Mouse (Mus musculus) cerebral cortex, adult 2 months (tissue): ENCODE data around the gene Col6a6.

ENCODE experiments used
- WGBS: fragments of 180-500 bp; shearing (Covaris S2); methylation state at CpG from one replicate; pipeline ENCODE4 v1.1.7; 2018; 5-methylcytosine and 5-hydroxymethylcytosine counted together

The Col6a6 gene

DNA sequence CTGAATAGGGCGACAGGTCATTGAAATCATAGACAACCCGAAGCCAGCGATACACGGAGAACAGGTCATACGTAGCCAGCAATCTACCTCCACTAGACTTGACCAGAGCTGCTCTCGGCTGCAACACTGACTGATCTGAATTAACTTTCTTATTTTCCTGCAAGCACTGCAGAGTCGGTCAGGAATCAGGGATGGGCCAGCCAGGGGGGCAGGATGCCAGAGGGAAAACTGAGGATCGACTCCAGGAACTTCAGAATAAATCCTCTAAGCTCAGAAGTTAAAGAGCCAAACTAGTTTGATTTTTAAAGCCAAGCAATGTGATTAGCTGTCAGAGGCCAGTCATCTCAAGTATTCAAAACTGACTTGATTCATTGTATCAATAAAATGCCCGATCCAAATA, 88.5 kb downstream of the Col6a6 start:
- 88% methylated on average over 9 of the region's 9 CpGs for WGBS

DNA sequence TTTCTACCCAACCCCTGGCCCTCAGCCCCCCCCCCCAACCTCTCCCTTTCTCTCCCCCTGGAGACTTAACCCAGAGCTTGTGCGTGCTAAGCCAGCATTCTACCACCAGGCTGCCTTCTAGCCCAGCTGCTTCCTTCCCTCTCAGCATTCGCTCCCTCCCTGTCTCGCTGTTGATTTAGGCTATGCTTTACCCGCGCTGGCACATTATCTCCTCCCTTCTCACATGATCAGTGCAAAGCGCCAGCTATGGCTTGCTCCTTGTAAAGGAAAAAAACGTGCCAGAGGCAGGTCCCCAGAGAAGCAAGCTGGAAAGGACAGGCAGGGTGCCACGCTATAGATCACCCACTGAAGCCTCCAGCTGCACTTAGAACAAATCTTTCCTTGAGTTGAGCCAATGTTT, 90.5 kb downstream of the Col6a6 start:
- 32% methylated on average over 8 of the region's 8 CpGs for WGBS

DNA sequence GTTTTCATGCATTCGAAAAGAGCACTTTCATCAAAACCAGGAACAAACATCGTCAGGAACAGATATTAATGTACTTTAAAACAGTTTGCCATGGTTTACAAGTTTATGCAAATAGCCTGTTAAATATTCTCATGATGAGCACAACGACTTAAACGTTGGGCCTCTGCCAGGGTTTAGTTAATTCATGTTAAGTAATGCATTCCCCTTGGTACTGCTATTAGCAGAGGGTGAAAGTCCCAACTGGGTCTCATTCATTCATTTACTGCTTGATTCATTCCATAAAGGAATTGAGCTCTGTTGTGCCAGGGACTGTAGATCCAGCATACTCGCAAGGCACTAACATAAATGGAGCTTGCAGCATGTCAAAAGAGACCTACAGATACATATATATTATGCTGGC, 92.8 kb downstream of the Col6a6 start:
- WGBS = 55% methylated on average over 5 of the region's 5 CpGs

DNA sequence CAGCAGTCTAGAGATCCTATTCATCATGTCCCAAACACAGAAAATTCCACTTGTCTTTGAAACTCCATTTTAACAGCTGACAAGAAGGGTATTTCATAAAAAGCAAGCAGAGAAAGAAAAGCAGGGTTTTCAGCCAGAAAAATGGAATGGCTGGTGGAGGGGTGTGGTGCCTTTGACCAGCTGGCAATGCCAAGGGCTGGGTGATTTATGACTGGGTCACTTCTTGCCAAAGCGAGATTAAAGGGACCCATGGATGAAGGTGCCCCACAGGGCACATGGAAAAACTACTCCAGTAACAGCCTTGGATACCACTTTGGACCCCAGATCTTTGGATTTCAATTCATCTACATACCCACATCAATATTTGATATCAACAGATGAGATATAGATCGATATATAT, 93.3 kb downstream of the Col6a6 start:
- 80% methylated on average over 2 of the region's 2 CpGs for WGBS

DNA sequence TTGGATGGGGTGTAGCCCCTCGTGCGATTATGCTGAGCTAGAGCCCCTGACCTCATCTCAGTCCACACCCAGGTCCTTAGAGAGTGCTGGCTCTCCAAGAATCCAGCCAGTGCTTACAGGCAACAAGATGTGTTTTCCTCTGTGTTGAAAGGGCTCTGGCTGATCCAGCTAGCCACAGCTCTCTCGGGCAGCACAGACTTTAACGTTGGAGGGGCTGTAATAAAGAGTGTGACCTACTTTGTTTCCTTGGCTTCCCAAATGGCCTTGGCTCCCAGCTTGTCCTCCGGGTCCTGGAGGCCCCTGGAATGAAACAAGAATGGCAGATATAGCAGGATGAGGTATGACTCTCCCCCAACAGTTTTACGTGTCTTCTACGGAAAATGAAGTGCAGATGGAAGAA, 96.0 kb downstream of the Col6a6 start:
- 75% methylated on average over 7 of the region's 7 CpGs for WGBS

DNA sequence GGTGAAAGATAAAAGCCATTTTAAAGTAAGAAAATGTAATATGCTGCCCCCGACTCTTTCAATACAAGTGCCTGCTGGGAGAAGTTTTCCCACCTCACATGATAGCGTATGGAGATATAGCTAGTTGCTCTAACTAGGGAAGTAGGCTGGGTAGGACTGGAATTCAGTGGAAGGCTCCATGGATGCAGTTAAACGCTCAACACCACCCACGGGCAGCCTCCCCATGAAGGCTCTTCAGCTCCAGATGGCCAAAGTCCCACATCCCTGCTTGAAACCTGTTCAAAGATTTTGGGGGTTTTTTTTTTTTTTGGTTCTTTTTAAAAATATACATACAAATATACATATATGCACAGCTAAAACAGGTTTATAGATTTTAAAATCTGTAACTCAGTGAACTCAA, 107.5 kb downstream of the Col6a6 start:
- 52% methylated on average over 4 of the region's 4 CpGs for WGBS

DNA sequence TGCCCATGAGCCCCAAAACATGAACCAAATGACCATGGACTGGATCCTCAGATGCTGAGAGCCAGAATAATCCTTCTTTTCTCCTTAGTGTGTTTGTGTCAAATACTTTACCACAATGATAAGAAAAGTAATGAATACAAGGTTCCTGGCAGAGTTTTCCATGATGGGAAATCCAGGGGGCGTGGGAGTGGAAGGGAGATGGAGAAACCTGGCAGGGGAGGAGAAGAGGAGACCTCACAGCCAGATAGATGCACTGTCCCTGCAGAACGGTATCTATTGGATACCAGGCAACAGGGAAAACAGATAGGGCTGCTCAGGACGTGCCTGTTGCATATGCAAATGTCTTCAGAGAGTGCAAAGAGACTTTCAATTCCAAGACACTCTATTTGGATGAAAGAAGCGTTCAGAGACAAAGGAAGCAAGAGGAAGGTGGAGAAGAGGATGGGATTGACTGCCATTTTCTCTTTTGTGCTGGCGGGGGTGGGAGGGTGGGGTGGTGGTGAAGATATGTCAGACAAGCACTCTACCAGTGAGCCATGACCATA, 108.0 kb downstream of the Col6a6 start:
- 38% methylated on average over 5 of the region's 5 CpGs for WGBS

DNA sequence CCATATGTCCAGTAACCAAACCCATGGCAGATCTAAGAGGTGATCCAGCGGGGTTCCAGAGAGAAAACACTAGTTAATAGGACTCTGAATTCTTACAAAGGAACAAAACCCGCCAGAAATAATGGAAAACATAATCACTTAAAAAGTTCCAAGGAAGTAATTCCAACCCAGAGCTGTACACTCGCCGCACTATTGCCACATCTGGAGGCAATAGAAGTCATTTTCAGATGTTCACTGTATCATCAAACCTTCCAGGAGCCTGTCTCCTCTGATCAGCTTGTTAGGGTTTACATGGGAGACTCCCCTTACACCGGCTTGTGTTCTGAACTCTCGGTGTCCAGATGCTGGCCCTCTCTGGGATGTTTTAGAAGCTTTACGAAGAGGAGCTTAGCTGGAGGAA, 108.6 kb downstream of the Col6a6 start:
- WGBS = 79% methylated on average over 7 of the region's 7 CpGs

DNA sequence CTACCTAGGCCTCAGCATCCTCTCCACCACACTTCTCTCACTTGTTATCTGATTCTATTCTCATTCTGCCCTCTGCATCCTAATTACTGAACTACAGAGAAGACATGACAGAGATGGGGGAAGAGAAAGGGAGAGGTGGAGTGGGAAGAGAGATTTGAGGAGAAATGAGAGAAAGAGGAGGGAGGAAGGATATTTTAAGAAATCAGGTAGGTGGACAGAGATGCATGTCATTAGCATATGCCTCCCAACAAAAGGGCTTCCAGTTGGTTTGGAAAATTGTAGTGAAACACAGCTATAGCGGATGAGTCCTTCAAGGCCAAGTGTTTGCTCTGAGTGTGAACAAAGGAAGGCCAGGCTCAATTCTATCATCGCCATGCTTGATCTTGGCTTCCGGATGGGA, 115.9 kb downstream of the Col6a6 start:
- 64% methylated on average over 3 of the region's 3 CpGs for WGBS

DNA sequence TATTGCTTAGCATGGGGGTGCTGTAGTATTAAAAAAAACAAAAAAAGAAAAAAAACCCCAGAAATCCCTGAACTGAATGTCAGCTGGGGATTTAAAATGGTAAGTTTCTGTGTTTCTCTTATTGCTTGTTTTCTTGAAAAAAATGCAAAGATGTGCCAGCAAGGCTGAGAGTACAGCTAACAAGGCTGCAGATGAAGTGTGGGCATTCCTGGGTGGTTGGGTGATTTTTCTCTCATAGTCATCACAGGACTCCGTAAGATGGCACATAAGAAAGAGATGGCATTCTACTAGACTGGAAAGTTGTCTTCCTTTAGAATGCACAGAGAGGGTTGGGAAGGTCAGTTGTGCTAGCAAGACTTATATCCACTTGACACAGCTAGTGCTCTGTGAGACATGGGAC, 122.9 kb downstream of the Col6a6 start:
- 54% methylated on average over 1 of the region's 1 CpGs for WGBS

DNA sequence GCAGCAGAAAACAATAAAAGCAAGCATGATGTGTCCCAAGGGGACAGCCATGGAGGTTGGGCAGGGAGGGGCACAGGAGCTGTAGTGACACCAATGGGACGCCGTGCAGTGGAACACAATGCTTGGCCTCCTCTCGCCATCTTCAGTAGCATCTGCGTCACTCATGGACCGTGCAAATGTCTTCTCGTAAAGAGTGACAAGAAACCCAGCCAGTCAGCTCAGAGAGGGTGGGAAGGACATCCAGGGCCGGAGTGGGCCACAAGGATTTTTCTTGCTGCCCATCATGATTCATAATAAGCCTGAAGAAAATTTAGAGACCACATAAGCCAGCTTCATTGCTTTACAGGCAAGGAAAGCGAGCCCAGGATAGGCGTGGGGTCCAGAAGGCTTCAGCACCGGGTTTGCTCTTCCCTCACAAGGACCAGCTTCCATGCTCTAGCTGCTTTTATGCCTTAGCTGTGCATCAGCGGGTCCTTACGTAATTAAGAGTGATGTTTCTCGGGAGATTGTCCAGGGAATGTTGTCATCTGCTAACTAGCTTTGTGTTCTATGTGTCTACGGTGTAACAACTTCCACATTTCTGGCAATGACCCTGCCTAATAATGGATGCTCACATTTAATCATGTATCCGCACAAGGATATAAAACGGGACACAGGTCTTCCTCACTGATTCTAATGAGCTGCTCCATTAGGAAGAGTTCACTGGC, 123.6 kb downstream of the Col6a6 start:
- WGBS = 73% methylated on average over 16 of the region's 16 CpGs

DNA sequence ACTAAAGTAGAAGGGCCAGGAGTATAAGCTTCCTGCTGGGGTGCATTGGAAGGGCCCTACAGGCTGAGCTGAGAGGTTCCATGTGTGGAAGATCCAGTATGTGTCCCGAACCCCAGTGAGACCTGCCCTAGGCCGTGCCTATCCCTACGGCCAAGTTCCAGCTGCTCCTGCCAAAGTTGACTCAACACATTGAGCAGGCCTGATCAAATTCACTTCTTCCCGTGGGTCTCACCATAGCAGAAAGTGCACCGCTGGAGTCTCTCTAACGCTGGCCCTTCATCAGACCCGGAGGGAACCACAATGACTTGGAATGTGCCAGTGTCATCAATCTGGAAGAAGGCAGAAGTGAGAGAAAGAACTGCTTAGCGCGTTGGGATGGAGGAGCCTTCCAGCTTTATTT, 126.0 kb downstream of the Col6a6 start:
- 83% methylated on average over 9 of the region's 9 CpGs for WGBS

DNA sequence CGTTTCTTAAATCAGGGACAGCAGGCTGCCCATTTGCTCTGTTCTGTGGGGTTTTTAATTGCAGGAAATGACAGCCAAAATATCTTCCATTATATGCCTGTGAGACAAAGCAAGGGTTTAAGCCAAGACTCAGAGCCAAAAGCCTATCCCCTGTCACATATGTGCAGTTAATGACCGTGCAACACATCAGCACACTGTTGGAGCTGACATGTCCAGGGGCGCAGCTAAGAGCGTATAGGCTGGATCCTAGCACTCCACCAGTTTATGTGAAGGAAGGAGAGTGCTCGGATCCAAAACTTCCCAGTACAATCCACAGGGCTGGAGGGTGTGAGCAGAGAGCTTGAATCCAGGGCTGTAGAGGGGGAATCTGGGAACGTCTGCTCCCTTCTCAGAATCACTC, 127.3 kb downstream of the Col6a6 start:
- WGBS = 84% methylated on average over 6 of the region's 6 CpGs

DNA sequence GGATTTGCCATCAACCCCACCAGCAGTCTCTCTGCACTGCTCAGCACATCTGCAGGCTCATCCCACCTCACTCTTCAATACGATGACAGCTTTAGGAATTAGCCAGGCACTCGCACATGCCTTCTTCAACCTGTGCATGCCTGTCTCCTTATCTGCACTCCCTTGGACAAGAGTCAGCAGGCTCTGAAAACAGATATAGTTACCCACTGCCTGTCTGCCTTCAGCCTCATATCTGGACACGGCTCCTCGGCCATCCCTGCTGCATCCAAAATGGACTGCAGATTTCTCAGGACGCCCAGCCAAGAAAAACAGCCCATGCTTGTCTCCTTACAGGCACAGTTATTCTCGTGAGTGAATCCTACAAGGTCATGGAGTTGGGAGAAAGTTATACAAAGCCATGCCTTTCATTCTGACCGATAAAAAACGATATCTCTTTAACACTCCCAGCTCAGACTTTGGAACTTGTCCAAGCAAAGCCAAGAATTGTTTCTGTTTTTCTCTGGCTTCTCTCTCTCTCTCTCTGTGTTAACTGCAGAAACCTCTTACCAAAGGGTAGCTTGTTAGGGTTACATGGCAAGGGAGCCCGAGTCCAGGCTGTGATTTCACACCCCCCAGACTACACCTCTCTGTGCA, 130.1 kb downstream of the Col6a6 start:
- 35% methylated on average over 9 of the region's 9 CpGs for WGBS

DNA sequence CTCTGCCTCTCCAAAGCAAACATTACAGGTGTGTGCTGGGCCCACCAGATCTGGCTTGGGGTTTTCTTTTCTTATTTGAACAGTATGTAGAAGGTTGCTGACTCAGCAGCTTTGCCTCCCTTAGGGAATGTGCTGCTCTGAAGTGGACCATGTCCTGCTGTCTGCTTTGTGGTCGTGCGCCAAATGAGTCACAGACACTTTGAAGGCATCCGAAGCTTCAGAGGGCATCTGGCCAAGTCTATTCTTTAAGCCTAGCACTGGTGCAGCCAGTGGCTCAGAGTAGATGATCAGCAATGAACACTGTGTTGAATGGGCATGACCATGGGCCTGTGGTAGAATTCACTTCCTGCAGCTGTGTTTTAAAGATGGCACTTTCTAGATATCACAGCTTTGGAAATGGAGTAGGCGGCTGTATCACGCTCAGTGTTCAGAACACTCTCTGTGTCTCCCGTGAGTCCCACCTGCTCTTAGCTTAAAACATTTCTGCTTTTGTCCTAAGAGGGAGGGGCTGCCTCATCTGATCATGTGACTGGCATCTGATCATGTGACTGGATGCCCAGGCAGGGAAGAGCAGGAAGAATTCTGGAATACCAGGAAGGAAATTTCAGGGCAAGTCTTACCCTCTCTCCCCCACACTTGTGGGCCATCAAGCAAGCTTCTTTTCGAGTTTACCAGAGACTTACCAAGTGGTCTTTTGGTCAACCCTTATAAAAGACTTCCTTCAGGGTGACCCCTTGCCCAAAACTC, 131.0 kb downstream of the Col6a6 start:
- WGBS = 51% methylated on average over 7 of the region's 7 CpGs

DNA sequence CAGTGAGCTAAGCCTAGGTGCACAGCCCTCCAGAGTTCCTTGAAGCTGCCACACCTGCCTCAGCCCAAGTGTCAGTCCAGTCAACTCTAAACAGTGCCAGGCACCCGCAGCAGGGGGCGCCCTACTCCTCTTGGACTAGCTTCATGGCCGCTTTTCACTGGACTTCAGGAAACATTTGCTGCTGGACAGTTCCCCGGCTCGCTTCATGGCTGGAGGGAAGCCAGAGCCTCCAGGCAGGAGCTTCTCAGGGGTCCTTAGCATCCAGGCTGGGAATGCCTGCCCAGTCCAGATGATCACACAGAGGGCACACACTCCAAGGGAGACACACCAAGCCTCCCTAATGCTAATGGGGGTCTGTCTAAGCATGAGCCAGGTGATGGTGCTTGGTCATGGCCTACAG, 134.1 kb downstream of the Col6a6 start:
- WGBS = 18% methylated on average over 5 of the region's 5 CpGs

DNA sequence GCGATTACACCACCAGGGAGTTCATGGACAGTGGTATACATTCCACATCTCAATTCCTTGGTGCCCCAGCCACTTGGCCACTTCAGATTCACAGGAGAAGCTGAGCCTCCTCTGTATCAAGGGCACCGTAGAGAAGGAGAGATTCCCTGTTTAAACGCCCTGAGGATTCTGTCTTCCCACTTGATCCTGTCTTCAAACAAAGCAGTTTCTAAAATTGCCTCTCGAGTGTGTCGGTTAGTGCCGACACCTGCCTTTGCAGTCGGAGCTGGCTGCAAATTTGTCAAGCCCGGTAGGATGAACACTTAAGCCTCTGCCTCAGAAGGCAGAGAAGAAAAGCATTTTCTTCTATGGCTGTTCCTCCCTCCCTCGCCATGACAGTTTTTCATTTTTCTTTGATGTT, 134.9 kb downstream of the Col6a6 start:
- WGBS = 49% methylated on average over 9 of the region's 9 CpGs

DNA sequence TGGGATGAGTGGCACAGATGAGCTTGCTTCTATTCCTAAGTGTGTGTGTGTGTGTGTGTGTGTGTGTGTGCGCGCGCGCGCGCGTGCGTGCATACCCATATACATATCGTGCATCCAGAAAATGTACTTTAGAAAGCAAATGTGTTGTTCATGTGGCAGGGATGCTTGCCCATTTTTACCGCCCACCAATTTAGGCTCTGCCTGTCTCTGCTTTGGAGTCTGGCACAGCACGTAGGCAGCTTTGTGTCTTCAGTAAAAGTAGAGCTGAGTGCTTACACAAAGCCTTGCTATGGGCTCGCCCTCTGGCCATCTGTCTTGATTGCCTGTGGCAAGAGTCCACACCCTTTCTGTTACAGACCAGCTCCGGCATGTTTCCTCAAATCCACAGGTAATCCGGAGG, 135.5 kb downstream of the Col6a6 start:
- WGBS = 55% methylated on average over 14 of the region's 14 CpGs

DNA sequence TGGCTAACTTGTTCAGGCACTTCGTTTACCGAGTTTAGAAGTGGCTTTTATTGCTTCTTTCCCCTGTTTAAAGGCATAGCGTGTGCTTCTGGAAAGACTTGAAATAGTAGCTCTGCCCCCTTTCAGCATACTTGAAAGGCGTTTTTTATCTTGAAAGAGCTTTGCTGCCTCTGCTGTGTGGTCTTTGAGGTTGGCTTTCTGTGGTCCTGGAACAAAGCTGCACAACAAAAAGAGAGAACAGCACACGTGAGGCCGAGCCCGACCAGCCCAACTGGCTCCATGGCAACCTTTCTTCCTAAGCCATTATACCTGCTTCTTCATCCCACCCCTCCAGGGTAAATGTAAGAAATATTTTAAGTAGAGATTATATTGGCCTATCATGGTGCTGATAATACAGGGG, 138.5 kb downstream of the Col6a6 start:
- WGBS = 50% methylated on average over 7 of the region's 7 CpGs

DNA sequence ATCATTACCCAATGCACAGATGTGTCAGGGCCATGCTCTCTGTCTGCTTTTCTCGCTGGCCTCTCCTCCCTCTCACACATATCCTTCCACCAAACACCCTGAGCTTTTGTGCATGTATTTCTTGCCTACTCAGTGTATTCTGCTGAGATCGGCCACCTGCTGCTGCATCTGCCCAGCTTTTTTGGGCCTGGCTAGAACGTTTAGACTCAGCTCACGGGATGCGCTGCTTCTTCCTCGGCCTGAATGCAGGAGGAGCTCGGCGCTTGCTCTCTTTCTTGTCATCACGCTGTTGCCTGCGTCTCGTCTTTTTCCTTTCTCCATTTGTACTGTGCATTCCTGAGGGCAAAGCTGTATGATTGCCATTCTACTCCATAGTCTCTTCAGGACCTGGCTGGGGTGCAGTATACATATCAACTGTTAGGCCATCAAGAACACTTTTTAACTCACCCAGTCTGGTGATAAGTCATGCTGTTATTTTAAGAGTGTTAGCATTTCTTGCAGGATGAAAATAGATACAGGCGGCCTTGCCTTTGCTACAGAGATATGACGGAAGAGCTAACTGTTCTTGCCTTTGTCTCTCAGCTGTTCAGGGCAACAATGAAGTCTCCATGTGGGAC, 143.3 kb downstream of the Col6a6 start:
- 36% methylated on average over 13 of the region's 13 CpGs for WGBS

DNA sequence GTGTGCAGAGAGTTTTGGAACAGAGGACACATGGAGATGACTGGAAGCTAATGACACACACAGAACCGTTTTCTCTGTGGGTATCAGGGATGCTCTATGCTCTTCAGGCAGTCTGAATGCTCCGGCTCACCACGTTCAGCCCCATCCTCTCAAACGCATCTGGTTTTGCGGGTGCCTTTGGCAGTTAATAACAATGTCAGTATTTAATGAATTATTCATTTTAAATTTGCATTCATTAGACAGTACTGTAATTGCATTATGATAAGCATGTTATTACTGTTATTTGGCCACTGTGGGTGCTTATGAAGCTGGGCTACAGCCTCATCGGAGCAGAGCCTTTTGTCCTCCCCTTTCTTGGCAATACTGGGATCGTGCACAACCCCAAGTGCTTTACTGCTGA, 146.6 kb downstream of the Col6a6 start:
- 77% methylated on average over 7 of the region's 7 CpGs for WGBS

DNA sequence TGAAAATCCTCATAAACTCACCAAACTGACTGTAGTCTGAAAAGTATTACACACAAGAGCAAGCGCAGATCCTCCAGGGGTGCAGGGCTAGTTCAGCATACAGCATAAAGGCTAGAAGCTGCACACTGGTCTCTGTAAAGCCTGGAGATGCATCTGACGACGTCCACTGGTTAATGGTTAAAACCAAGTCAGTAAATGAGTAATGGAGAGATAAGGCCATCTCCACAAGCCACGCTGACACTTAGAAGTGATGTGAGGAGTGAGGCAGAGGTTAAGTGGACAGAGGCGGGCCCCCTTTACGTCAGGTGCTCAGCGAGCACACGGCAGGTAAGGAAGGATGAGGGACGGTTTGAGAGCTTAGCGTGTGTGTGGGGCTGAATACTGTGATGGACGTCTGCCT, 152.0 kb downstream of the Col6a6 start:
- 89% methylated on average over 11 of the region's 11 CpGs for WGBS
